Mouse (Mus musculus): ENCODE measurements at regions not wholly inside any gene's neighbourhood (a gene's known extent, or its start where the extent isn't known, plus 50 kb on each side); places are given as distances from the start of the nearest gene placed in this dataset.
"Not testable (repeated sequence)": the region's sequence is repeated elsewhere in the genome, so short reads cannot be mapped to it uniquely, and the experiment has no call there.

- H3K4me3 ChIP-seq (ENCODE audit: insufficient read depth, low read depth, low read length); H3K27me3 ChIP-seq (ENCODE audit: control insufficient read depth, insufficient read depth, low read length); H3K36me3 ChIP-seq (ENCODE audit: control insufficient read depth, insufficient read depth, low read length); H3K4me1 ChIP-seq (ENCODE audit: control insufficient read depth, insufficient read depth, low read length); H3K27ac ChIP-seq (replicated peaks; ENCODE audit: insufficient read depth, low read depth, low read length); DNase-seq (ENCODE audit: extremely low read depth, low read depth, low spot score); H3K9ac ChIP-seq (ENCODE audit: low read depth, low read length); H3K79me2 ChIP-seq (ENCODE audit: control insufficient read depth, insufficient read depth, low read length): not testable (repeated sequence)
- WGBS = 81% methylated on average over 1 of the region's 1 CpGs
Observed at GRCm38 (mm10) chr11:40159161-40159560, 535.8 kb downstream of the Mat2b start.

GRCm38 (mm10) chr11:40149312-40149711 is 545.7 kb downstream of the Mat2b start:
- no peak overlapping the region for H3K4me3 ChIP-seq (ENCODE audit: insufficient read depth, low read depth, low read length)
- H3K9ac ChIP-seq (ENCODE audit: low read depth, low read length) = no peak overlapping the region
- 20% methylated on average over 4 of the region's 4 CpGs for WGBS
- H3K4me1 ChIP-seq (ENCODE audit: control insufficient read depth, insufficient read depth, low read length) = no peaks in the 10 kb centered on the region
- H3K79me2 ChIP-seq (ENCODE audit: control insufficient read depth, insufficient read depth, low read length) = no peaks in the 10 kb centered on the region
- no peak for DNase-seq (ENCODE audit: extremely low read depth, low read depth, low spot score)
- H3K27ac ChIP-seq (replicated peaks; ENCODE audit: insufficient read depth, low read depth, low read length) = no peak overlapping the region
- no peaks in the 10 kb centered on the region for H3K27me3 ChIP-seq (ENCODE audit: control insufficient read depth, insufficient read depth, low read length)
- no peaks in the 10 kb centered on the region for H3K36me3 ChIP-seq (ENCODE audit: control insufficient read depth, insufficient read depth, low read length)
- TF ChIP-seq POLR2A (IDR thresholded peaks at IDR 0.05; ENCODE audit: extremely low read depth, insufficient read depth, low read length) (no peak), CTCF (IDR thresholded peaks at IDR 0.05; ENCODE audit: low read depth, low read length) (no peak)

GRCm38 (mm10) chr11:40137803-40138202 is 557.2 kb downstream of the Mat2b start:
- no peak overlapping the region for H3K27ac ChIP-seq (replicated peaks; ENCODE audit: insufficient read depth, low read depth, low read length)

GRCm38 (mm10) chr11:40102613-40103012 is 592.4 kb downstream of the Mat2b start:
- Histone ChIP-seq H3K27me3 (ENCODE audit: control insufficient read depth, insufficient read depth, low read length) (no peaks in the 10 kb centered on the region), H3K4me1 (ENCODE audit: control insufficient read depth, insufficient read depth, low read length) (no peaks in the 10 kb centered on the region), H3K9ac (ENCODE audit: low read depth, low read length) (no peak overlapping the region), H3K79me2 (ENCODE audit: control insufficient read depth, insufficient read depth, low read length) (no peaks in the 10 kb centered on the region), H3K4me3 (ENCODE audit: insufficient read depth, low read depth, low read length) (no peak overlapping the region), H3K36me3 (ENCODE audit: control insufficient read depth, insufficient read depth, low read length) (no peaks in the 10 kb centered on the region), H3K27ac (replicated peaks; ENCODE audit: insufficient read depth, low read depth, low read length) (no peak overlapping the region)
- TF ChIP-seq POLR2A (IDR thresholded peaks at IDR 0.05; ENCODE audit: extremely low read depth, insufficient read depth, low read length) (no peak), CTCF (IDR thresholded peaks at IDR 0.05; ENCODE audit: low read depth, low read length) (no peak)
- WGBS = 94% methylated on average over 1 of the region's 1 CpGs
- DNase-seq (ENCODE audit: extremely low read depth, low read depth, low spot score) = no peak

More at GRCm38 (mm10) chr11:40137803-40138202, 557.2 kb downstream of the Mat2b start:
- TF ChIP-seq POLR2A (IDR thresholded peaks at IDR 0.05; ENCODE audit: extremely low read depth, insufficient read depth, low read length) (no peak), CTCF (IDR thresholded peaks at IDR 0.05; ENCODE audit: low read depth, low read length) (no peak)
- Histone ChIP-seq H3K9ac (ENCODE audit: low read depth, low read length) (no peak overlapping the region), H3K4me3 (ENCODE audit: insufficient read depth, low read depth, low read length) (no peak overlapping the region), H3K4me1 (ENCODE audit: control insufficient read depth, insufficient read depth, low read length) (no peaks in the 10 kb centered on the region), H3K79me2 (ENCODE audit: control insufficient read depth, insufficient read depth, low read length) (no peaks in the 10 kb centered on the region), H3K36me3 (ENCODE audit: control insufficient read depth, insufficient read depth, low read length) (no peaks in the 10 kb centered on the region), H3K27me3 (ENCODE audit: control insufficient read depth, insufficient read depth, low read length) (no peaks in the 10 kb centered on the region)
- DNase-seq (ENCODE audit: extremely low read depth, low read depth, low spot score) = no peak
- WGBS = 80% methylated on average over 7 of the region's 7 CpGs

GRCm38 (mm10) chr11:40074317-40074716 is 620.7 kb downstream of the Mat2b start:
- H3K4me3 ChIP-seq (ENCODE audit: insufficient read depth, low read depth, low read length) = no peak overlapping the region
- H3K27me3 ChIP-seq (ENCODE audit: control insufficient read depth, insufficient read depth, low read length) = no peaks in the 10 kb centered on the region
- TF ChIP-seq CTCF (IDR thresholded peaks at IDR 0.05; ENCODE audit: low read depth, low read length) = no peak
- TF ChIP-seq POLR2A (IDR thresholded peaks at IDR 0.05; ENCODE audit: extremely low read depth, insufficient read depth, low read length) = no peak
- H3K27ac ChIP-seq (replicated peaks; ENCODE audit: insufficient read depth, low read depth, low read length) = no peak overlapping the region
- WGBS = 94% methylated on average over 2 of the region's 2 CpGs
- H3K9ac ChIP-seq (ENCODE audit: low read depth, low read length) = no peak overlapping the region
- no peaks in the 10 kb centered on the region for H3K36me3 ChIP-seq (ENCODE audit: control insufficient read depth, insufficient read depth, low read length)
- no peak for DNase-seq (ENCODE audit: extremely low read depth, low read depth, low spot score)
- H3K79me2 ChIP-seq (ENCODE audit: control insufficient read depth, insufficient read depth, low read length) = no peaks in the 10 kb centered on the region
- no peaks in the 10 kb centered on the region for H3K4me1 ChIP-seq (ENCODE audit: control insufficient read depth, insufficient read depth, low read length)

- no peak overlapping the region for H3K4me3 ChIP-seq (ENCODE audit: insufficient read depth, low read depth, low read length)
- TF ChIP-seq CTCF (IDR thresholded peaks at IDR 0.05; ENCODE audit: low read depth, low read length) (no peak), POLR2A (IDR thresholded peaks at IDR 0.05; ENCODE audit: extremely low read depth, insufficient read depth, low read length) (no peak)
- no peaks in the 10 kb centered on the region for H3K79me2 ChIP-seq (ENCODE audit: control insufficient read depth, insufficient read depth, low read length)
- H3K4me1 ChIP-seq (ENCODE audit: control insufficient read depth, insufficient read depth, low read length) = no peaks in the 10 kb centered on the region
- H3K36me3 ChIP-seq (ENCODE audit: control insufficient read depth, insufficient read depth, low read length) = no peaks in the 10 kb centered on the region
- WGBS = 48% methylated on average over 1 of the region's 1 CpGs
- no peak for DNase-seq (ENCODE audit: extremely low read depth, low read depth, low spot score)
- no peaks in the 10 kb centered on the region for H3K27me3 ChIP-seq (ENCODE audit: control insufficient read depth, insufficient read depth, low read length)
- no peak overlapping the region for H3K27ac ChIP-seq (replicated peaks; ENCODE audit: insufficient read depth, low read depth, low read length)
- H3K9ac ChIP-seq (ENCODE audit: low read depth, low read length) = no peak overlapping the region
Observed at GRCm38 (mm10) chr11:40050503-40050902, 644.5 kb downstream of the Mat2b start.
